Mouse (Mus musculus): ENCODE data around the gene Dnah2. TPM values are rescaled to one million over a fixed set of nuclear protein-coding genes. Genes with fewer than 3 reads are reported as not detected.

The Dnah2 gene
- polyA plus RNA-seq, 1 experiment from 2014 or later = 6.2 TPM

DNA sequence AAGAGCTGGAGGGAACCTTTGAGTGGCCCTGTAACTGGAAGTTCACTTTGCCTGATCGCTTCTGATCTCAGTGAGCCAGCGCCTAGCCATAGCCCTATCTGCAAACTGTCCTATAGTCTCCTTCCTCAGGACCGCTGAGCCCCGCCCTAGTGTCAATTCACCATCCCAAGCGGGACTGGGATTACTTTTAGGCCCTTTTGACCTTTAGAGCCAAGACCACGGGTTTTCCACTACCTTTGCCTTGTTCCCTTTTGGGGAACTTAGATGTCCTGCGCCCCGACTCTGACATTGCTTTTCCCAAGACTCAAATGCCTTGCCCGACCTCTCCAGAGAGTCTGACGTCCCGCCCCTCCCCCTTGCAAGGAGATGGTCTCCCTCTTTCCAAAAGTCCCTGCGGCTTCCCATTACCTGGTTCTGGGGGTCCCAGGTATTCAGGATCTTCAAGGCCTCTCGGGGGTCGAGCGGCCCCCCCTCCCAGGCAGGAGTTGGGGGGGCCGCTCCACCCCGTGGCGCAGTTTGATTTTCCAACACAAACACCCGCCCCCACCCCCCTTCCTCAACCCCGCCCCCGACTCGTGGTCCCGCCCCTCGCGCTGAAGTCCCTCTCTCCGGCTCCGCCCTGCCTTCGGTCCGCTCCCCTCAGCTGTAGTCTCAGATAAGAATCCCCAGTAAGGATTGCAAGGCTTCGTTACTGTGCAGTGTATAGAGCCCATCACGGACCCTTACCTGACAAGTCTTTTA is 128.9 kb downstream of the Dnah2 start:
- Histone ChIP-seq H3K4me3 (ENCODE audit: low read depth, low read length) (peak overlapping the region; percentile 77), H3K36me3 (ENCODE audit: control insufficient read depth, insufficient read depth, low read length) (no peaks in the 10 kb centered on the region), H3K27ac (replicated peaks; ENCODE audit: low read depth, low read length) (peak overlapping the region; percentile 73), H3K27me3 (replicated peaks; ENCODE audit: control insufficient read depth, insufficient read depth, low read length) (peaks cover 23% of the 10 kb centered on the region), H3K4me1 (ENCODE audit: control insufficient read depth, insufficient read depth, low read length) (peaks cover 22% of the 10 kb centered on the region), H3K9ac (ENCODE audit: low read depth, low read length) (peak overlapping the region; percentile 57), H3K4me2 (ENCODE audit: low read depth, low read length) (peak overlapping the region; percentile 92), H3K9me3 (ENCODE audit: control insufficient read depth, low read length) (no peaks in the 10 kb centered on the region)
- WGBS = under 1% methylated on average over 27 of the region's 31 CpGs
- DNase-seq (ENCODE audit: low spot score) (no peak), ATAC-seq (ENCODE audit: low read depth) (no peak)

- Histone ChIP-seq H3K4me1 (ENCODE audit: control insufficient read depth, insufficient read depth, low read length) (peaks cover 28% of the 10 kb centered on the region), H3K9ac (ENCODE audit: low read depth, low read length) (peak overlapping the region; percentile 57), H3K27me3 (replicated peaks; ENCODE audit: control insufficient read depth, insufficient read depth, low read length) (peaks cover 23% of the 10 kb centered on the region), H3K4me3 (ENCODE audit: low read depth, low read length) (peak overlapping the region; percentile 77), H3K9me3 (ENCODE audit: control insufficient read depth, low read length) (no peaks in the 10 kb centered on the region), H3K36me3 (ENCODE audit: control insufficient read depth, insufficient read depth, low read length) (no peaks in the 10 kb centered on the region), H3K27ac (replicated peaks; ENCODE audit: low read depth, low read length) (peak overlapping the region; percentile 73), H3K4me2 (ENCODE audit: low read depth, low read length) (peak overlapping the region; percentile 92)
- ATAC-seq (ENCODE audit: low read depth) (no peak), DNase-seq (ENCODE audit: low spot score) (peak; percentile 49)
- under 1% methylated on average over 19 of the region's 19 CpGs for WGBS
These were observed 129.5 kb downstream of the Dnah2 start for GRCm38 (mm10) chr11:69419443-69419812.

DNA sequence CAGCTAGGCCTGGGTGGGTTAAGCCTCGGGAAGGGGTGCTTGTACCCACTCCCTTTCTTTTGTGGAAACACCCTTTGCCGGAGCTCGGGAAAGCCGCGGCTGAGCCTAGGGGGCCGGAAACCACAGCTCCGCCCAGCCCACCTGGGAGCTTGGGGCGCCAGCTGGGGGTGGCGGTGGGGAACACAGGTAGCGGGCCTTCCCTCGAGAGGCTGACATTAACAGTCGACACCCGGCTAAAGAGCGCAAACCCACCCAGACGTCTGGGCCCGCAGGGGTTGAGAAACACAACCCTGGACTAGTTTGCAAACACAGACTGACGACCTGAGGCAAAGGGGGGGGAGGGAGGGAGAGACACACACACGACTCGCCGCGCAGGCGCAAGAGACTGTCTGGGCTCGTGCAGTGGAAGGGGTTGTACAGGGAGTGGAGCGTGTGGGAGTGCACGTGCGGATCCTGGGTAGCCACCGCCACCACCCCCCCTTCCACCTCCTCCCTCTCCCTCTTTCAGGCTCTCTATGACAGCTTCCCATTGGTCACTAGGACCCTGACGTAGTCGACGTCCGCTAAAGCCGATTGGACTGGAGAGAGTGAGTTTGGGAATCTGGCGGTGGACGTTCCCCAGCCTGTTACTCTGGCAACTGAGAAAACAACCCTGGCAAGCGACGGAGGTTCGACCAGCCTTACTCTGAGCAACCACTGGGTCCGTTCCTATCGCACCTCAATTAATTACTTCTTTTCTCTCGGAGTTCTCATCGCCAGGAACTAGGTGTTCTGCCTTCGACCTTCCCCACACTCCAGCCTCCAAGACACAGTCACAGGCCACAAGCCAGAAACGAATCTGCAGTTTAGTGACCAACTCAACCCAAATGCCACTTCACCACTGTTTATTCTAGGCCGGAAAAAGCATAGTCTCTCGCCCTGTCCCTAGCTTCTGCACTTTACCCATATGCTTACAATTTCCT is 130.1 kb downstream of the Dnah2 start:
- Histone ChIP-seq H3K27ac (replicated peaks; ENCODE audit: low read depth, low read length) (peak overlapping the region; percentile 99), H3K9ac (ENCODE audit: low read depth, low read length) (peak overlapping the region; percentile 74), H3K4me1 (ENCODE audit: control insufficient read depth, insufficient read depth, low read length) (peaks cover 34% of the 10 kb centered on the region), H3K9me3 (ENCODE audit: control insufficient read depth, low read length) (no peaks in the 10 kb centered on the region), H3K4me3 (ENCODE audit: low read depth, low read length) (peak overlapping the region; percentile 77), H3K27me3 (replicated peaks; ENCODE audit: control insufficient read depth, insufficient read depth, low read length) (peaks cover 23% of the 10 kb centered on the region), H3K36me3 (ENCODE audit: control insufficient read depth, insufficient read depth, low read length) (no peaks in the 10 kb centered on the region), H3K4me2 (ENCODE audit: low read depth, low read length) (peak overlapping the region; percentile 92)
- ATAC-seq (ENCODE audit: low read depth) (peak; percentile 92), DNase-seq (ENCODE audit: low spot score) (peak; percentile 99)
- 0% methylated on average over 38 of the region's 45 CpGs for WGBS

DNA sequence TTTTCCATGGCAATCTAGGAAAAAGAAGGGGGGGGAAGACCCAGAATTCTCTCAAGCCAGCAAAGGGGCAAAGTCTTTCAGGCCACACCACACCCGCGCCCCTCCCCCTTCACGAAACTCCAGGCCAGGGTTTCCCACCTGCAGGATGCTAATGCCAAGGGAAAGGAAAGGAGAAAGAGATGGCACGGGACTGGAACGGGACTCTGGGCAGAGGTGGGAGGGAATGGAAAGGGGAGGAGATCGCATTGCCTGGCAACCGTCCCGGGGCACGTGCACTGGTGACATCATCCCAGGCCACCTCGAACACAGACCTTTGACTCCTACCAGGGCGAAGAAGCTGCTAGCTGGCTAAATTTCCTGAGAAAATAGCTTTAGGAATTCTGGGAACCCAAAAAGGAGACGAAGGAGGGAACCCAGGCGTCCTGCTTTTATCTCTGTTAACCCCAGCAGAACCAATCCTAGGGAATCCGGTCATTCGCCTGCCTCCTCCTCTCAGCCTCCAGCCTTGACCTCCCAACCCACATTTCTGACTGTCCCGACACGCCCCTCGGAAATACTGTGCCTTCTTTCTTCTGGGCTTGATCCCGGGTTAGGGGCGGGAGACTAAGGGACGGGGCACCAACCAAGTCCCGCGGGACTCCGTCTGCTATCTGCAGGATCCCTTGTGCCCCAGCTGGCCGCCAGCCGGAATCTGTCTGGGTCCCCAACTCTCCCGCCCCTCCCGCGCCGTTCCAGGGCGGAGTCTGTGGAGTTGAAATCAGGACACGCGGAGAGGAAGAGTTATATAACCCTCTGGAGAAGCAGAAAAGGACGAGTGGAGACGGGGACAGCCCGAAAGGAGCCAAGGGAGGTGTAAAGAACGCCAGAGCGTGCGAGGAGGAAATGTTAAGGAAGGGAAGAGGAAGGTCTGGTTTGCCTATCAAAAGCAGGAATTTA is 131.2 kb downstream of the Dnah2 start:
- Histone ChIP-seq H3K27ac (replicated peaks; ENCODE audit: low read depth, low read length) (peak overlapping the region; percentile 99), H3K4me1 (ENCODE audit: control insufficient read depth, insufficient read depth, low read length) (peaks cover 45% of the 10 kb centered on the region), H3K36me3 (ENCODE audit: control insufficient read depth, insufficient read depth, low read length) (peaks cover 8% of the 10 kb centered on the region; the same call in 1 of the 2 replicates), H3K9ac (ENCODE audit: low read depth, low read length) (peak overlapping the region; percentile 74), H3K27me3 (replicated peaks; ENCODE audit: control insufficient read depth, insufficient read depth, low read length) (peaks cover 19% of the 10 kb centered on the region), H3K9me3 (ENCODE audit: control insufficient read depth, low read length) (no peaks in the 10 kb centered on the region), H3K4me3 (ENCODE audit: low read depth, low read length) (peak overlapping the region; percentile 77), H3K4me2 (ENCODE audit: low read depth, low read length) (peak overlapping the region; percentile 92)
- peak; percentile 32 for ATAC-seq (ENCODE audit: low read depth)
- WGBS = under 1% methylated on average over 39 of the region's 39 CpGs
- peak; percentile 96 for DNase-seq (ENCODE audit: low spot score)

DNA sequence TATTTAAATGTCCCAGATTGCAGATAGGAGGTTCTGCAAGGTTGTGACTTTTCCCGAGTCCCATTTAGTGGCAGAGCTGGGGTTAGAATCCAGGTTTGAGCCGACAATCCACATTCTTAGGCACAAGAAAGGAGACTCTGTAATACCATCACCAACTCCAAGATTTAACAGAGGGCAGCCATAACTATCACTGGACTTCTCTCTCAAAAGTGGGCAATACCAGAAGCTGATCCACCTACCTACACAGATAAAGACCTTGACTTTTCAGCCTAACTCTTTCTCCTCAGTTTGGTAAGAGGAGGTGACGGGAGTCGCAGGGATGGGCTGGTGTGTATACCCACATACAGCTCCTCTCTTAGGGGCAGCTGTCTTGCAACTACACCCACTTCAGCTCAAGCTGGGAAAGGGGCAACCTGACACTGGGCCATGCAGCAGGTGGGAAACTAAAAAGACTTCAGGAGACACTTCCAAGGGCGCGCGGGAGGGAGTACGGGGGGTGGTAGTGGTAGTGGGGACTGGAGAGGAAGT is 131.9 kb downstream of the Dnah2 start:
- ATAC-seq (ENCODE audit: low read depth) (no peak), DNase-seq (ENCODE audit: low spot score) (no peak)
- WGBS = 4% methylated on average over 8 of the region's 8 CpGs
- peak overlapping the region; percentile 99 for H3K27ac ChIP-seq (replicated peaks; ENCODE audit: low read depth, low read length)
- peaks cover 13% of the 10 kb centered on the region for H3K27me3 ChIP-seq (replicated peaks; ENCODE audit: control insufficient read depth, insufficient read depth, low read length)
- peaks cover 15% of the 10 kb centered on the region for H3K36me3 ChIP-seq (ENCODE audit: control insufficient read depth, insufficient read depth, low read length)
- H3K4me2 ChIP-seq (ENCODE audit: low read depth, low read length) = peak overlapping the region; percentile 92
- H3K4me1 ChIP-seq (ENCODE audit: control insufficient read depth, insufficient read depth, low read length) = peaks cover 52% of the 10 kb centered on the region
- no peaks in the 10 kb centered on the region for H3K9me3 ChIP-seq (ENCODE audit: control insufficient read depth, low read length)
- peak overlapping the region; percentile 77 for H3K4me3 ChIP-seq (ENCODE audit: low read depth, low read length)
- peak overlapping the region; percentile 74; the same call in 1 of the 2 replicates for H3K9ac ChIP-seq (ENCODE audit: low read depth, low read length)

DNA sequence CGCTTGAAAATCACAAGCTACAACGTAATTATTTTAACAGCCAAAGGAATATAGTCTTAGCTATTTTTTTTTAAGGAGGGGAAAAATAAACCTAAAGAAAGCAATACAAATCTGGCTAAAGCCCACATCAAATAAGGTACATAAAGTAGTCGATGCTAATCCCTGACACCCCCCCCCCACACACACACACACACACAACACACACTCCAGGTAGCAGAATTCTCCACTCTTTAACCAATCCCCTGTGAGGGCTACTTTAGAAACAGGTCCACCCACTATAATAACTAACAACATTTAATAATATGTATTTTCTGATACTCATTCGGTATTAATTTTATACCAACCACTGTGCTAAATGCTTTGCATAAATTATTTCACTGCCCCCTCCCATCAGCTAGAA is 132.4 kb downstream of the Dnah2 start:
- ATAC-seq (ENCODE audit: low read depth) (no peak), DNase-seq (ENCODE audit: low spot score) (no peak)
- Histone ChIP-seq H3K27ac (replicated peaks; ENCODE audit: low read depth, low read length) (peak overlapping the region; percentile 99), H3K36me3 (ENCODE audit: control insufficient read depth, insufficient read depth, low read length) (peaks cover 16% of the 10 kb centered on the region), H3K4me2 (ENCODE audit: low read depth, low read length) (peak overlapping the region; percentile 92), H3K27me3 (replicated peaks; ENCODE audit: control insufficient read depth, insufficient read depth, low read length) (peaks cover 8% of the 10 kb centered on the region), H3K9ac (ENCODE audit: low read depth, low read length) (peak overlapping the region; percentile 94), H3K4me1 (ENCODE audit: control insufficient read depth, insufficient read depth, low read length) (peaks cover 56% of the 10 kb centered on the region), H3K4me3 (ENCODE audit: low read depth, low read length) (peak overlapping the region; percentile 77), H3K9me3 (ENCODE audit: control insufficient read depth, low read length) (no peaks in the 10 kb centered on the region)
- under 1% methylated on average over 4 of the region's 4 CpGs for WGBS

GRCm38 (mm10) chr11:69415668-69416451 is 133.1 kb downstream of the Dnah2 start:
- Histone ChIP-seq H3K4me2 (ENCODE audit: low read depth, low read length) (peak overlapping the region; percentile 92), H3K27me3 (replicated peaks; ENCODE audit: control insufficient read depth, insufficient read depth, low read length) (peaks cover 1% of the 10 kb centered on the region), H3K4me1 (ENCODE audit: control insufficient read depth, insufficient read depth, low read length) (peaks cover 56% of the 10 kb centered on the region), H3K36me3 (ENCODE audit: control insufficient read depth, insufficient read depth, low read length) (peaks cover 16% of the 10 kb centered on the region), H3K4me3 (ENCODE audit: low read depth, low read length) (peak overlapping the region; percentile 77), H3K9me3 (ENCODE audit: control insufficient read depth, low read length) (no peaks in the 10 kb centered on the region), H3K27ac (replicated peaks; ENCODE audit: low read depth, low read length) (peak overlapping the region; percentile 99), H3K9ac (ENCODE audit: low read depth, low read length) (peak overlapping the region; percentile 94)
- DNase-seq (ENCODE audit: low spot score) (peak; percentile 94), ATAC-seq (ENCODE audit: low read depth) (peak; percentile 10; the same call in 1 of the 2 replicates)
- under 1% methylated on average over 11 of the region's 25 CpGs for WGBS
